Mouse (Mus musculus): ENCODE measurements around the gene Fam173b. TPM values are rescaled to one million over a fixed set of nuclear protein-coding genes. Genes with fewer than 3 reads are reported as not detected.
"Not testable (repeated sequence)": the region's sequence is repeated elsewhere in the genome, so short reads cannot be mapped to it uniquely, and the experiment has no call there.

The Fam173b gene
- polyA plus RNA-seq, 2 experiments, result 12.8 to 13.5 TPM

- peaks cover 13% of the 10 kb centered on the region for H3K4me1 ChIP-seq (ENCODE audit: control insufficient read depth, insufficient read depth, low read length)
- no peak for ATAC-seq (ENCODE audit: low FRiP score, low read depth)
- no peaks in the 10 kb centered on the region for H3K36me3 ChIP-seq (ENCODE audit: control insufficient read depth, insufficient read depth, low read length)
- H3K4me3 ChIP-seq (replicated peaks; ENCODE audit: low read length), result no peak overlapping the region
- H3K27ac ChIP-seq (replicated peaks; ENCODE audit: low read depth, low read length), result no peak overlapping the region
- H3K4me2 ChIP-seq (replicated peaks; ENCODE audit: low read depth, low read length, severe bottlenecking), result no peak overlapping the region
- H3K27me3 ChIP-seq (ENCODE audit: control insufficient read depth, insufficient read depth, low read length), result no peaks in the 10 kb centered on the region
- no peak for DNase-seq (ENCODE audit: low spot score)
- WGBS, result 78% methylated on average over 5 of the region's 5 CpGs
- no peak overlapping the region for H3K9ac ChIP-seq (ENCODE audit: low read depth, low read length, severe bottlenecking)
- TF ChIP-seq POLR2A (IDR thresholded peaks at IDR 0.05; ENCODE audit: borderline replicate concordance, extremely low read depth, insufficient read depth, insufficient read length), result no peak
- no peaks in the 10 kb centered on the region for H3K9me3 ChIP-seq (ENCODE audit: control insufficient read depth, low read length)
Measured at GRCm38 (mm10) chr15:31576076-31576475, 25.6 kb upstream of the Fam173b start.

GRCm38 (mm10) chr15:31581086-31581485 is 20.6 kb upstream of the Fam173b start:
- ATAC-seq (ENCODE audit: low FRiP score, low read depth); H3K27ac ChIP-seq (replicated peaks; ENCODE audit: low read depth, low read length); H3K4me2 ChIP-seq (replicated peaks; ENCODE audit: low read depth, low read length, severe bottlenecking); H3K4me3 ChIP-seq (replicated peaks; ENCODE audit: low read length); H3K36me3 ChIP-seq (ENCODE audit: control insufficient read depth, insufficient read depth, low read length); H3K9ac ChIP-seq (ENCODE audit: low read depth, low read length, severe bottlenecking); H3K9me3 ChIP-seq (ENCODE audit: control insufficient read depth, low read length); DNase-seq (ENCODE audit: low spot score); H3K27me3 ChIP-seq (ENCODE audit: control insufficient read depth, insufficient read depth, low read length); H3K4me1 ChIP-seq (ENCODE audit: control insufficient read depth, insufficient read depth, low read length): not testable (repeated sequence)
- 88% methylated on average over 2 of the region's 2 CpGs for WGBS

- Histone ChIP-seq H3K27ac (replicated peaks; ENCODE audit: low read depth, low read length) (no peak overlapping the region), H3K27me3 (ENCODE audit: control insufficient read depth, insufficient read depth, low read length) (no peaks in the 10 kb centered on the region), H3K9me3 (ENCODE audit: control insufficient read depth, low read length) (no peaks in the 10 kb centered on the region), H3K9ac (ENCODE audit: low read depth, low read length, severe bottlenecking) (no peak overlapping the region), H3K4me3 (replicated peaks; ENCODE audit: low read length) (no peak overlapping the region), H3K36me3 (ENCODE audit: control insufficient read depth, insufficient read depth, low read length) (no peaks in the 10 kb centered on the region), H3K4me1 (ENCODE audit: control insufficient read depth, insufficient read depth, low read length) (no peaks in the 10 kb centered on the region), H3K4me2 (replicated peaks; ENCODE audit: low read depth, low read length, severe bottlenecking) (no peak overlapping the region)
- TF ChIP-seq POLR2A (IDR thresholded peaks at IDR 0.05; ENCODE audit: borderline replicate concordance, extremely low read depth, insufficient read depth, insufficient read length), result no peak
- WGBS, result 89% methylated on average over 13 of the region's 13 CpGs
- DNase-seq (ENCODE audit: low spot score) (no peak), ATAC-seq (ENCODE audit: low FRiP score, low read depth) (no peak)
Measured at GRCm38 (mm10) chr15:31583304-31584085, 18.2 kb upstream of the Fam173b start.

GRCm38 (mm10) chr15:31585238-31585637 is 16.4 kb upstream of the Fam173b start:
- Histone ChIP-seq H3K27me3 (ENCODE audit: control insufficient read depth, insufficient read depth, low read length) (no peaks in the 10 kb centered on the region), H3K36me3 (ENCODE audit: control insufficient read depth, insufficient read depth, low read length) (peaks cover 13% of the 10 kb centered on the region), H3K9ac (ENCODE audit: low read depth, low read length, severe bottlenecking) (no peak overlapping the region), H3K4me3 (replicated peaks; ENCODE audit: low read length) (no peak overlapping the region), H3K4me2 (replicated peaks; ENCODE audit: low read depth, low read length, severe bottlenecking) (no peak overlapping the region), H3K9me3 (ENCODE audit: control insufficient read depth, low read length) (no peaks in the 10 kb centered on the region), H3K27ac (replicated peaks; ENCODE audit: low read depth, low read length) (no peak overlapping the region), H3K4me1 (ENCODE audit: control insufficient read depth, insufficient read depth, low read length) (peaks cover 3% of the 10 kb centered on the region; the same call in 1 of the 2 replicates)
- WGBS, result 80% methylated on average over 7 of the region's 7 CpGs
- no peak for ATAC-seq (ENCODE audit: low FRiP score, low read depth)
- no peak for TF ChIP-seq POLR2A (IDR thresholded peaks at IDR 0.05; ENCODE audit: borderline replicate concordance, extremely low read depth, insufficient read depth, insufficient read length)
- DNase-seq (ENCODE audit: low spot score), result no peak

GRCm38 (mm10) chr15:31586088-31586487 is 15.6 kb upstream of the Fam173b start:
- DNase-seq (ENCODE audit: low spot score) (no peak), ATAC-seq (ENCODE audit: low FRiP score, low read depth) (no peak)
- no peak overlapping the region for H3K27ac ChIP-seq (replicated peaks; ENCODE audit: low read depth, low read length)
- peaks cover 21% of the 10 kb centered on the region for H3K36me3 ChIP-seq (ENCODE audit: control insufficient read depth, insufficient read depth, low read length)
- WGBS, result 90% methylated on average over 5 of the region's 5 CpGs
- no peaks in the 10 kb centered on the region for H3K27me3 ChIP-seq (ENCODE audit: control insufficient read depth, insufficient read depth, low read length)
- no peak overlapping the region for H3K4me3 ChIP-seq (replicated peaks; ENCODE audit: low read length)
- TF ChIP-seq POLR2A (IDR thresholded peaks at IDR 0.05; ENCODE audit: borderline replicate concordance, extremely low read depth, insufficient read depth, insufficient read length), result no peak
- no peak overlapping the region for H3K9ac ChIP-seq (ENCODE audit: low read depth, low read length, severe bottlenecking)
- H3K4me1 ChIP-seq (ENCODE audit: control insufficient read depth, insufficient read depth, low read length), result peaks cover 3% of the 10 kb centered on the region; the same call in 1 of the 2 replicates
- H3K9me3 ChIP-seq (ENCODE audit: control insufficient read depth, low read length), result no peaks in the 10 kb centered on the region
- no peak overlapping the region for H3K4me2 ChIP-seq (replicated peaks; ENCODE audit: low read depth, low read length, severe bottlenecking)
